Mouse (Mus musculus): ENCODE results near the gene Tha1. TPM values are rescaled to one million over a fixed set of nuclear protein-coding genes. Genes with fewer than 3 reads are reported as not detected.

Gene Tha1
- not detected in 2 replicates for total RNA-seq (2015; ENCODE audit: low replicate concordance)
- 1.6 TPM in 1 of 2 replicates, not detected in the other for total RNA-seq (2017; ENCODE audit: low replicate concordance)

- no peak for ATAC-seq (replicated peaks; ENCODE audit: low FRiP score, poor library complexity, severe bottlenecking)
These were observed at the start of gene Tha1 for GRCm38 (mm10) chr11:117872861-117873608. TSS of gene Tha1 (minus strand) at chr11:117873481.

- ATAC-seq (replicated peaks; ENCODE audit: low FRiP score, poor library complexity, severe bottlenecking) = no peak
These were observed 45.9 kb upstream of the Tha1 start for GRCm38 (mm10) chr11:117919211-117919610.

DNA sequence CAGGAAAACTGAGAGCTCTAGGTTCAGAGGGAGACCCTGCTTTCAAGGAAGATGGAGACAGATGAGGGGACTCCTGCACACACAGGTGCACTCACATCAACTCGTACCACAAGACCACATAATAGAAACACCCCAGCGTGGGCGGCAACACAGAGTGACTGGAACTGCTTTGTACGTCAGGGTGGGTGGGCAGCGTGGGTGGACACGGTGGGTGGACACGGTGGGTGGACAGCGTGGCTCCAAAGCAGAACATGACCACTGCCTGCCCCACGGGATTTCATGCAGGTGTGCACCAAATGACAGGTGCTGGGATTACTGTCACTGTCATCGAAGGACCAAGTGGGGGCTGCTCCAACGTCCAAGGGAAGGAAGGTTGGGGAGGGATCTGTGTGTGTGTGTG, 45.3 kb upstream of the Tha1 start:
- no peak for ATAC-seq (replicated peaks; ENCODE audit: low FRiP score, poor library complexity, severe bottlenecking)

DNA sequence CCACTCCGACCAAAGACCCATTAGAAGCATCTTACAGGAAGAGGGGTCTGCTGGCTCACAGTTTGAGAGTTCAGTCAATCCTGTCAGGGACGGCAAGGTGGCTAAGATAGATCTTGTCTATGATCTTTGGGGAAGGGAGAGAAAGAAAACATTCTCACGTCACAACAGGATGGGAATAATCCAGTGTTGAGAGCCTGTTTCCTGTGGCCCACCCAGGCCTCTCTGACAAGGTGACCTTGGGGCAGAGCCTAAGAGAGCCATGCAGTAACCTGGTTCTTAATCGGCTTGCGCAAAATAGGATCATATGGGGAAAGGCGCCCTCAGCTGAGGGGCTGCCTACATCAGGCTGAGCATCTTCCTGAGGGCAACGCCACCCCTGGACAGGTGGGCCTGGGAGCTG, 42.6 kb upstream of the Tha1 start:
- ATAC-seq (replicated peaks; ENCODE audit: low FRiP score, poor library complexity, severe bottlenecking) = no peak

DNA sequence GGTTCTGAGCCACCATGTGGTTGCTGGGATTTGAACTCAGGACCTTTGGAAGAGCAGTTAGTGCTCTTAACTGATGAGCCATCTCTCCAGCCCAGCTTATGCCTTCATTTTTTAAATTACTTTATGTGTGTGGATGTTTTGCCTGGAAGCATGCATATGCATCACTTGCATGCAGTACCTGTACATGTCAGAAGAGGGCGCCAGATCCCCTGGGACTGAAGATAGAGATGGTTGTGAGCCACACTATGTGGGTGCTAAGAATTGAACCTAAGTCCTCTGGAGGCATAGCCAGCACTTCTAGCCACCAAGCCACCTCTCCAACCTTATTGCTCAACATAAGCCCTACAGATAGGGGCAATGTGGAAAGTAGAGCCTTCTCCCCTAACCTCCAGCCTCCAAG, 42.1 kb upstream of the Tha1 start:
- ATAC-seq (replicated peaks; ENCODE audit: low FRiP score, poor library complexity, severe bottlenecking) = no peak

DNA sequence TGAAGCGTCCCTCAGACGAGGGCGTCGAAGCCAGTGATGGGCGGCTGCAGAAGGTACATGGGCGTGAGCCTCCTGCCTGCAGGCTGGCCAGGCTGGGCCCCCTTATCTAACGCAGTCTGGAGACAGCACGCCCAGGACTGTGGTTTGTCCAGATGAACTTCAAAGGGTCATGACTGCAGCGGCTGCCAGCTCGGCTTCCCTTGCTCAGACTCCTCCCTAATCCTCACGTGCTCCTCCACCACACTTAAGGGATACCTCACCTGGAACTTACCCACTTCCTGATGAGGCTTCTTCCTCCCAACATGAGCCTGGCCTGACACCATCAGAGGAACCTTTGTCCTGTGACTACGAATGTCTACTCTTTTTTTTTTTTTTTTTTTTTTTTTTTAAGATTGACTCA, 41.2 kb upstream of the Tha1 start:
- peak; percentile 62 for ATAC-seq (replicated peaks; ENCODE audit: low FRiP score, poor library complexity, severe bottlenecking)

DNA sequence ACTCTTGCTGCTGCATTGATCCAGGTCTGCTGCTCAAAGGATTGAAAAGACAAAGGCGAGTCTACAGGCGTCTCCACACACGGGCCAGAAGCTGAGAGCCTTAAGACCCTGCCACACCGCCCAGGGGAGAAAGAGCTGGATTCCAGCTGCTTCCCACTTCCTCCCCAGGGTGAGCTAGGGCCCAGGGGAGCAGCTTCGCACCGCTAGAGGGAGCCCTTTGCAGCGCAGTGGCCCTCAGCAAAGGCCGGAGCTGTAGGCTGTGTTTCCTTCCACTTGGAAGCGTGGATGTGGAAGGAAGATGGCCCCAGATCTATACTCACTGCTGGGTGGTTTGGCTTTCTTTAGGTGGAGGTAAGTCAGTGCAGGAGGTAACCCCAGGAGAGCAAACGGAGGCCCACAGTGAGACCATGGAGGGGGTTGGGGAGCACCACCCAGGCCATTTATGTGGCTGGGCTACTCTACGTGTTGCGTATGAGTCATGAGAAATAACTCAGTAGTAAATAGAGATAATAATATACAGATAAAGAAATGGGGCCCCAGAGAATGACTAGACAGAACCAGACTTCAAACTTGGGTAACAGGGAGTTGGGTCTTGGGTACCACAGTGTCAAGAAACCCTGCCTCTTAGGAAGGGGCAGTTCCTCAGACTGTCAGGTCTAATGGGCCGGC, 39.5 kb upstream of the Tha1 start:
- peak; percentile 69 for ATAC-seq (replicated peaks; ENCODE audit: low FRiP score, poor library complexity, severe bottlenecking)

DNA sequence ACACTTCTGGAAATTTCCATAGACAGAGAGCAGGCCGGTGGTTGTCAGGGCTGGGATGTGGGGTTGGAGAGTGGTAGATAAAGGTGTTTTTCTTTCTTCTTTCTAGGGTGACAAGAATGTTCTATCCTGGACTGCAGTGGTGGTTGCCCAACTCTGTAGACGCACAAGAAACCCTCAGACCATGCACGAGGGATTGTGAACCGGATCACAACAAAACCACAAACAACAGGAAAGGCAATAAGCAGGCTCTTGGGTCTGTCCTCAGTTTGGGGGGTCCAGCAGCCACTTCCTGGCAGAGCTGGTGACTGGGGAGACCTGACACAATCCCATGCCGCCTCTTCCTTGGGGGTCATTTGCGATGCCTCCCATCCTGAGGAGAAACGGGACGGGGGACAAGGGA, 36.1 kb upstream of the Tha1 start:
- no peak for ATAC-seq (replicated peaks; ENCODE audit: low FRiP score, poor library complexity, severe bottlenecking)

DNA sequence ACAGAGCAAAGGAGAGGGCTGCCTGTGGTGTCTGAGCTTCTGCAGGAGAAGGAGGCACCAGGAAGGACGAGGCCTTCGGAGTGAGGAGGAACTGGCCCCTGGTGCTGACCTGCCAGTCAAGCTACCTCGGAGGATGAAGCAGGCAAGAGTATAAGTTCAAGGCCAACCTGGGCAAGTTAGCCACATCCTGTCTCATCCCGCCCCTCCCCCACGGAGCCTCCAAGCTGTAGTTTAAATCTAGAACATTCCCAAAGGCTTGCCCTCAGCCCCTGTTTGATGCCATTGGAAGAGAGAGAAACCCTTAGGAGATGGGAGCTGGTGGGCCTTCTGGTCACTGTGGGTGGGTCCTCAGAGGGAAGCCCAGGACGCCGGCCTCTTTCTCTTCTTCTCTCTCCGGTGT, 31.2 kb upstream of the Tha1 start:
- no peak for ATAC-seq (replicated peaks; ENCODE audit: low FRiP score, poor library complexity, severe bottlenecking)

GRCm38 (mm10) chr11:117902282-117902681, 29.0 kb upstream of the Tha1 start:
- no peak for ATAC-seq (replicated peaks; ENCODE audit: low FRiP score, poor library complexity, severe bottlenecking)

GRCm38 (mm10) chr11:117896533-117896932, 23.3 kb upstream of the Tha1 start:
- ATAC-seq (replicated peaks; ENCODE audit: low FRiP score, poor library complexity, severe bottlenecking) = no peak; the same call in 1 of the 2 replicates

- no peak for ATAC-seq (replicated peaks; ENCODE audit: low FRiP score, poor library complexity, severe bottlenecking)
These were observed 21.4 kb upstream of the Tha1 start for GRCm38 (mm10) chr11:117894676-117895075.

- ATAC-seq (replicated peaks; ENCODE audit: low FRiP score, poor library complexity, severe bottlenecking) = no peak
These were observed 18.9 kb upstream of the Tha1 start for GRCm38 (mm10) chr11:117892199-117892598.

DNA sequence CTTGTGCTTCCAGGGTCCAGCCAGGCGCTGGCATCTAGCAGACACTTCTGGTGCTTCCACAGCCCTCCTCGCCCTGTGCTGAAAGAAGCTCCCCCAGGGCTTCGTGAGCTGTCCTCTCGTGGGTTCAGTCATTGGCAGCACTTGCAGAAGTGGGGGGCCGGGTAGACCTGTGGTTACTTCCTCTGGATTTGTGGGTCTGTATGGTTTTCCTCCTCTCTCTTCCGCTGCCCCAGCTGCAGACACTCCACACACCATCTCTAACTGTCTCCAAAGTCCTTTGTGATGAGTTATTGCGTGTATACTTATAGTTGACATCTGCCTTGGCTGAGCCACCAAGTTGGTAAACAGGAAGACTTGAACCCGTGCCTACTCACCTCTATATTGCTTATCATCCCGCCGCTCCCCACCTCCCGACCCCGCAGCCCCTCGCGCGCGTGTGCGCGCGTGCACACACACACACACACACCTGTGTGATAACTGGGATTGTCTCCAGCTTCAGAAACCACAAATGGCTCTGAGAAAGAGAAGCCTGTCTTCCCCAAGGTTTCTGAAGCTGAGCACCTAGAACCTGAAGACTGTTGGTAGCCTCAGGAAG, 18.4 kb upstream of the Tha1 start:
- ATAC-seq (replicated peaks; ENCODE audit: low FRiP score, poor library complexity, severe bottlenecking) = no peak

GRCm38 (mm10) chr11:117890519-117891282, 17.4 kb upstream of the Tha1 start:
- no peak for ATAC-seq (replicated peaks; ENCODE audit: low FRiP score, poor library complexity, severe bottlenecking)

GRCm38 (mm10) chr11:117889887-117890340, 16.6 kb upstream of the Tha1 start:
- ATAC-seq (replicated peaks; ENCODE audit: low FRiP score, poor library complexity, severe bottlenecking) = no peak

- no peak for ATAC-seq (replicated peaks; ENCODE audit: low FRiP score, poor library complexity, severe bottlenecking)
These were observed 15.9 kb upstream of the Tha1 start for GRCm38 (mm10) chr11:117888853-117889822.

DNA sequence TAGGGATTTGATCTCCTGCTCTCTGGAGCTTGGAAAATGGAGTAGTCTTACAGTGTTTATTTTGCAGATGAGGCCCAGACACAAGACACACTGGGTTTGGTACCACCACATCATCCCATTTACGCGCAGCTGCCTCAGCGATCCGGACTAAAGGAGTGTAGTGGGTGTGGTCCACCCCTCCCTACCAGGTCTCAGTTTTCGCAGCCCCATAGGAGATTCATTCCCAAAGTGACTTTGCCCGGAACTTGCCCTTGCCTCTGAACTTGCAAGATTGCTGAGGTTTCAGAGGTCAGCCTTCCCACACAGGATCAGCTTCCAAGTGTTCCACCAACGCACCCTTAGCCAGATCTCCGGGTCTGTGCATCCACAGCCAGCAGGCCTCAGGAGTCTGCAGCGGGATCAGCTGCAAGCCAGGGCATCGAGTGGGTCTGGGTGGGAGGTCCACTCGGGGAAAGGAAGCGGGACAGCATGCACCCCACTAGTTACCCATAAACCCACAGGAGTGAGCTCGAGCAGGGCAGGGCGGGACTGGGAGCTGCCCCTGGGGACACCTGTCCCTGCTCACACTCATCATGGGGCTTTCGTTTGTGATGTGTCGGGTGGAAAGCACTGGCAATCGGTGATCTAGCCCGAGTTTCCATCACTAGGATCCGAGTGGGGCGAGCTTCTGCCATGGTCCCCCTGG, 15.0 kb upstream of the Tha1 start:
- no peak for ATAC-seq (replicated peaks; ENCODE audit: low FRiP score, poor library complexity, severe bottlenecking)

All from erythroblast, adult 5-6 weeks (primary cell).